Mouse (Mus musculus) kidney, embryonic 15.5 days (tissue): ENCODE results near the gene Fuz. TPM values are rescaled to one million over a fixed set of nuclear protein-coding genes. Genes with fewer than 3 reads are reported as not detected.

ENCODE experiments used
- ATAC-seq: fragments of 200-750 bp; cut with Nextera tagmentation; replicated peaks from 2 replicates; pipeline ENCODE4 v1.8.0; 2017; ENCODE audit warnings: moderate TSS enrichment; ENCODE audit not compliant: low FRiP score
- H3K27ac ChIP-seq: fragments of 300-500 bp; sonication (generic); 2 replicates; pipeline ENCODE4 v1.5.1; 2015; ENCODE audit warnings: mild to moderate bottlenecking, inconsistent platforms
- H3K27me3 ChIP-seq: fragments of 300-500 bp; sonication (generic); 2 replicates; pipeline ENCODE4 v1.6.1; 2015; ENCODE audit warnings: inconsistent platforms
- H3K36me3 ChIP-seq: fragments of 300-500 bp; sonication (generic); 2 replicates; pipeline ENCODE4 v1.6.1; 2015; ENCODE audit warnings: inconsistent platforms
- H3K4me1 ChIP-seq: fragments of 300-500 bp; sonication (generic); 2 replicates; pipeline ENCODE4 v1.6.1; 2015; ENCODE audit warnings: inconsistent platforms
- H3K4me2 ChIP-seq: fragments of 300-500 bp; sonication (generic); 2 replicates; pipeline ENCODE4 v1.6.1; 2015; ENCODE audit warnings: moderate library complexity, mild to moderate bottlenecking, inconsistent platforms
- H3K4me3 ChIP-seq: fragments of 300-500 bp; sonication (generic); replicated peaks from 2 replicates; pipeline ENCODE4 v1.5.1; 2015; ENCODE audit warnings: mild to moderate bottlenecking, inconsistent platforms
- H3K9ac ChIP-seq: fragments of 300-500 bp; sonication (generic); 2 replicates; pipeline ENCODE4 v1.6.1; 2015; ENCODE audit warnings: mild to moderate bottlenecking, inconsistent platforms
- H3K9me3 ChIP-seq: fragments of 300-500 bp; sonication (generic); replicated peaks from 2 replicates; pipeline ENCODE4 v1.6.1; 2016; ENCODE audit warnings: inconsistent platforms
- WGBS: fragments of 180-500 bp; shearing (Covaris S2); methylation state at CpG from one replicate; pipeline ENCODE4 v1.1.7; 2015; ENCODE audit warnings: mixed read lengths; 5-methylcytosine and 5-hydroxymethylcytosine counted together
- microRNA counts: library from miRNA; unstranded; fragments of <30 nt; microRNA quantifications from one replicate; lab custom pipeline; 2016
- microRNA-seq: library from miRNA; unstranded; fragments of <30 nt; microRNA quantifications from one replicate; pipeline ENCODE4, GENCODE M21; 2016
- polyA plus RNA-seq: library from polyadenylated mRNA; unstranded; fragments of >200 nt; fragmentation: Nextera tagmentation; extraction: Ambion mirVana; gene quantifications from 2 replicates; pipeline ENCODE4 v1.2.1, GENCODE M21; 2015

Gene Fuz
- polyA plus RNA-seq, 1 experiment from 2014 or later = 24.0 TPM

GRCm38 (mm10) chr7:44919127-44919526, 23.2 kb downstream of the Fuz start:
- no peak overlapping the region for H3K4me3 ChIP-seq
- no peaks in the 10 kb centered on the region for H3K9me3 ChIP-seq
- no peak overlapping the region for H3K4me2 ChIP-seq
- no peak overlapping the region for H3K27ac ChIP-seq
- H3K27me3 ChIP-seq = no peaks in the 10 kb centered on the region
- no peak for ATAC-seq
- WGBS = 95% methylated on average over 5 of the region's 5 CpGs
- no peak overlapping the region for H3K9ac ChIP-seq
- peaks cover 6% of the 10 kb centered on the region; the same call in 1 of the 2 replicates for H3K4me1 ChIP-seq
- peaks cover 66% of the 10 kb centered on the region for H3K36me3 ChIP-seq

- H3K4me1 ChIP-seq = peaks cover 13% of the 10 kb centered on the region
- 0 out of 2 replicates have a peak, but pooled peaks have one; percentile 34 for ATAC-seq
- H3K4me2 ChIP-seq = no peak overlapping the region
- peaks cover 60% of the 10 kb centered on the region for H3K36me3 ChIP-seq
- no peaks in the 10 kb centered on the region for H3K27me3 ChIP-seq
- H3K27ac ChIP-seq = no peak overlapping the region
- no peak overlapping the region for H3K9ac ChIP-seq
- H3K4me3 ChIP-seq = no peak overlapping the region
- H3K9me3 ChIP-seq = no peaks in the 10 kb centered on the region
These were observed 26.7 kb downstream of the Fuz start for GRCm38 (mm10) chr7:44922530-44922929.

- 82% methylated on average over 3 of the region's 3 CpGs for WGBS
These were observed 29.6 kb downstream of the Fuz start for GRCm38 (mm10) chr7:44925468-44925867.

GRCm38 (mm10) chr7:44928570-44928969, 32.7 kb downstream of the Fuz start:
- peak overlapping the region; percentile 87; the same call in 1 of the 2 replicates for H3K27ac ChIP-seq
- no peaks in the 10 kb centered on the region for H3K27me3 ChIP-seq
- peak overlapping the region; percentile 64 for H3K4me2 ChIP-seq
- WGBS = 0% methylated on average over 1 of the region's 1 CpGs
- no peaks in the 10 kb centered on the region for H3K9me3 ChIP-seq
- peaks cover 21% of the 10 kb centered on the region for H3K36me3 ChIP-seq
- H3K9ac ChIP-seq = peak overlapping the region; percentile 90
- H3K4me1 ChIP-seq = peaks cover 29% of the 10 kb centered on the region
- no peak for ATAC-seq
- H3K4me3 ChIP-seq = peak overlapping the region; percentile 99

More at GRCm38 (mm10) chr7:44925468-44925867, 29.6 kb downstream of the Fuz start:
- H3K9ac ChIP-seq = no peak overlapping the region
- ATAC-seq = no peak
- no peak overlapping the region for H3K4me3 ChIP-seq
- peaks cover 26% of the 10 kb centered on the region for H3K4me1 ChIP-seq
- no peak overlapping the region for H3K4me2 ChIP-seq
- no peak overlapping the region for H3K27ac ChIP-seq
- H3K36me3 ChIP-seq = peaks cover 46% of the 10 kb centered on the region
- H3K27me3 ChIP-seq = no peaks in the 10 kb centered on the region
- H3K9me3 ChIP-seq = no peaks in the 10 kb centered on the region

- Histone ChIP-seq H3K36me3 (peaks cover 12% of the 10 kb centered on the region), H3K27ac (peak within 1 kb of the TSS; percentile 96), H3K4me1 (peaks cover 29% of the 10 kb centered on the region), H3K4me2 (peak within 1 kb of the TSS; percentile 76), H3K9ac (peak within 1 kb of the TSS; percentile 90), H3K9me3 (no peaks in the 10 kb centered on the region), H3K4me3 (peak within 1 kb of the TSS; percentile 99), H3K27me3 (no peaks in the 10 kb centered on the region)
- ATAC-seq = peak; percentile 99
- under 1% methylated on average over 80 of the region's 84 CpGs for WGBS
These were observed 33.6 kb downstream of the Fuz start, which contains the start of gene Ap2a1 for GRCm38 (mm10) chr7:44929204-44930151. Gene Ap2a1 (minus strand): TSS chr7:44929496.

GRCm38 (mm10) chr7:44938680-44939079, 42.8 kb downstream of the Fuz start:
- no peaks in the 10 kb centered on the region for H3K36me3 ChIP-seq
- H3K4me2 ChIP-seq = no peak overlapping the region
- no peak overlapping the region for H3K4me3 ChIP-seq
- ATAC-seq = no peak
- peaks cover 4% of the 10 kb centered on the region; the same call in 1 of the 2 replicates for H3K9me3 ChIP-seq
- WGBS = 92% methylated on average over 4 of the region's 4 CpGs
- H3K4me1 ChIP-seq = no peaks in the 10 kb centered on the region
- no peaks in the 10 kb centered on the region for H3K27me3 ChIP-seq
- H3K27ac ChIP-seq = no peak overlapping the region
- no peak overlapping the region for H3K9ac ChIP-seq

- Histone ChIP-seq H3K36me3 (no peaks in the 10 kb centered on the region), H3K9ac (no peak within 1 kb of the TSS), H3K4me3 (no peak within 1 kb of the TSS), H3K27ac (no peak within 1 kb of the TSS), H3K9me3 (no peaks in the 10 kb centered on the region), H3K27me3 (no peaks in the 10 kb centered on the region), H3K4me2 (no peak within 1 kb of the TSS), H3K4me1 (no peaks in the 10 kb centered on the region)
- ATAC-seq = no peak
- WGBS = 88% methylated on average over 7 of the region's 7 CpGs
These were observed 47.0 kb downstream of the Fuz start, which contains the start of gene Tsks for GRCm38 (mm10) chr7:44942904-44943303. Gene Tsks (plus strand): TSS chr7:44943204.

- ATAC-seq = no peak
- Histone ChIP-seq H3K9ac (no peak overlapping the region), H3K27me3 (peaks cover 34% of the 10 kb centered on the region), H3K9me3 (no peaks in the 10 kb centered on the region), H3K27ac (no peak overlapping the region), H3K4me2 (no peak overlapping the region), H3K4me3 (no peak overlapping the region), H3K36me3 (no peaks in the 10 kb centered on the region), H3K4me1 (peaks cover 17% of the 10 kb centered on the region)
- 65% methylated on average over 6 of the region's 6 CpGs for WGBS
These were observed 54.0 kb downstream of the Fuz start for GRCm38 (mm10) chr7:44949922-44950321.

- H3K4me2 ChIP-seq = peak overlapping the region; percentile 93
- peaks cover 34% of the 10 kb centered on the region for H3K27me3 ChIP-seq
- no peaks in the 10 kb centered on the region for H3K36me3 ChIP-seq
- peak overlapping the region; percentile 54 for H3K4me3 ChIP-seq
- under 1% methylated on average over 10 of the region's 10 CpGs for WGBS
- H3K9ac ChIP-seq = peak overlapping the region; percentile 57
- H3K4me1 ChIP-seq = peaks cover 17% of the 10 kb centered on the region
- ATAC-seq = peak; percentile 89
- no peaks in the 10 kb centered on the region for H3K9me3 ChIP-seq
- peak overlapping the region; percentile 87 for H3K27ac ChIP-seq
These were observed 56.1 kb downstream of the Fuz start for GRCm38 (mm10) chr7:44951960-44952359.

MicroRNAs encoded within 50 kb of the gene (microRNA counts, 519-probe panel; counts per million panel counts)
- 31.7 counts per million for microRNA mmu-miR-707 (lab: Ali Mortazavi, UCI)

Small RNAs within 50 kb of the gene (microRNA-seq; reads per million reads assigned to microRNA genes)
- not detected for gene Mir707

Other genes with a start within 250 kb of the Fuz start
- gene Myh14, start 225.2 kb upstream of the Fuz start, polyA plus RNA-seq = 1.6 and 2.7 TPM in 2 replicates
- gene Izumo2, start 187.3 kb upstream of the Fuz start, polyA plus RNA-seq = not detected in 2 replicates
- gene Vrk3, start 147.7 kb upstream of the Fuz start, polyA plus RNA-seq = 42.7 and 47.8 TPM in 2 replicates
- gene Zfp473, start 145.0 kb upstream of the Fuz start, polyA plus RNA-seq = 2.1 and 2.7 TPM in 2 replicates
- gene Nup62, start 80.0 kb upstream of the Fuz start, polyA plus RNA-seq = 93.5 and 100 TPM in 2 replicates
- 1.1 and 1.7 TPM in 2 replicates for gene Il4i1, start 79.7 kb upstream of the Fuz start, polyA plus RNA-seq
- gene Atf5, start 79.4 kb upstream of the Fuz start, polyA plus RNA-seq = 4.2 and 4.3 TPM in 2 replicates
- 108 and 118 TPM in 2 replicates for gene Akt1s1, start 47.1 kb upstream of the Fuz start, polyA plus RNA-seq
- gene Tbc1d17, start 47.0 kb upstream of the Fuz start, polyA plus RNA-seq = 76.8 and 81.0 TPM in 2 replicates
- 31.1 and 33.6 TPM in 2 replicates for gene Pnkp, start 38.9 kb upstream of the Fuz start, polyA plus RNA-seq
- gene Ptov1, start 26.3 kb upstream of the Fuz start, polyA plus RNA-seq = 411 and 437 TPM in 2 replicates
- 103 and 126 TPM in 2 replicates for gene Med25, start 3.4 kb upstream of the Fuz start, polyA plus RNA-seq
- gene Ap2a1, start 33.4 kb downstream of the Fuz start, polyA plus RNA-seq = 74.2 and 79.1 TPM in 2 replicates
- gene Tsks, start 47.1 kb downstream of the Fuz start, polyA plus RNA-seq = 0.14 TPM in 2 replicates
- 19.2 and 25.1 TPM in 2 replicates for gene Cpt1c, start 78.8 kb downstream of the Fuz start, polyA plus RNA-seq
- 704 and 710 TPM in 2 replicates for gene Prmt1, start 90.5 kb downstream of the Fuz start, polyA plus RNA-seq
- gene Irf3, start 101.6 kb downstream of the Fuz start, polyA plus RNA-seq = 86.4 and 90.4 TPM in 2 replicates
- gene Bcl2l12, start 102.6 kb downstream of the Fuz start, polyA plus RNA-seq = 60.7 and 66.5 TPM in 2 replicates
- gene Scaf1, start 120.3 kb downstream of the Fuz start, polyA plus RNA-seq = 35.5 and 40.1 TPM in 2 replicates
- 32.6 and 43.2 TPM in 2 replicates for gene Rras, start 121.9 kb downstream of the Fuz start, polyA plus RNA-seq
- gene Prr12, start 156.8 kb downstream of the Fuz start, polyA plus RNA-seq = 10.3 and 11.3 TPM in 2 replicates
- gene Nosip, start 166.3 kb downstream of the Fuz start, polyA plus RNA-seq = 71.5 and 79.5 TPM in 2 replicates
- gene Prrg2, start 166.6 kb downstream of the Fuz start, polyA plus RNA-seq = 33.7 and 36.2 TPM in 2 replicates
- gene Rcn3, start 196.1 kb downstream of the Fuz start, polyA plus RNA-seq = 322 and 362 TPM in 2 replicates
- 78.0 and 93.5 TPM in 2 replicates for gene Fcgrt, start 207.8 kb downstream of the Fuz start, polyA plus RNA-seq
- 1,536 and 1,655 TPM in 2 replicates for gene Rps11, start 228.4 kb downstream of the Fuz start, polyA plus RNA-seq
- 1,248 and 1,360 TPM in 2 replicates for gene Rpl13a, start 232.7 kb downstream of the Fuz start, polyA plus RNA-seq
- 0.44 TPM in 1 of 2 replicates, not detected in the other for gene Gm45713, start 240.2 kb downstream of the Fuz start, polyA plus RNA-seq
- gene Flt3l, start 240.4 kb downstream of the Fuz start, polyA plus RNA-seq = 1.9 and 7.5 TPM in 2 replicates